Mouse (Mus musculus) ES-Bruce4 (cell line): ENCODE measurements around the gene Lrcol1. TPM values are rescaled to one million over a fixed set of nuclear protein-coding genes. Genes with fewer than 3 reads are reported as not detected.

Experiments
- H3K27ac ChIP-seq: 2 replicates; pipeline ENCODE4 v1.5.1; 2012; ENCODE audit warnings: low read length, inconsistent platforms; ENCODE audit not compliant: insufficient read depth
- H3K27me3 ChIP-seq: 2 replicates; pipeline ENCODE4 v1.6.1; 2012; ENCODE audit warnings: mild to moderate bottlenecking, low read length, inconsistent platforms; ENCODE audit not compliant: control insufficient read depth, poor library complexity, insufficient read depth, severe bottlenecking
- H3K36me3 ChIP-seq: 2 replicates; pipeline ENCODE4 v1.6.1; 2012; ENCODE audit warnings: inconsistent platforms, mild to moderate bottlenecking, low read length, moderate library complexity; ENCODE audit not compliant: control insufficient read depth, poor library complexity, insufficient read depth, severe bottlenecking
- H3K4me1 ChIP-seq: one replicate; pipeline ENCODE4 v1.8.1; 2011; ENCODE audit warnings: low read length; ENCODE audit not compliant: control insufficient read depth, insufficient read depth
- H3K4me3 ChIP-seq: 2 replicates; pipeline ENCODE4 v1.5.1; 2011; ENCODE audit warnings: low read depth, mild to moderate bottlenecking, low read length
- H3K9ac ChIP-seq: 2 replicates; pipeline ENCODE4 v1.6.1; 2012; ENCODE audit warnings: low read depth, mild to moderate bottlenecking, inconsistent platforms; ENCODE audit not compliant: poor library complexity, severe bottlenecking
- H3K9me3 ChIP-seq: replicated peaks from 2 replicates; pipeline ENCODE4 v1.6.1; 2012; ENCODE audit warnings: mild to moderate bottlenecking, low read length, inconsistent platforms; ENCODE audit not compliant: control insufficient read depth, poor library complexity, insufficient read depth, severe bottlenecking
- CTCF ChIP-seq: IDR thresholded peaks from one replicate; pipeline ENCODE4 v1.8.1; 2011; ENCODE audit warnings: low read depth, low read length
- EP300 ChIP-seq: IDR thresholded peaks from 2 replicates; pipeline ENCODE4 v1.6.1; 2011; ENCODE audit warnings: low read depth, low read length; ENCODE audit not compliant: insufficient read depth
- POLR2A ChIP-seq: IDR thresholded peaks from one replicate; pipeline ENCODE4 v1.8.1; 2011; ENCODE audit warnings: low read length; ENCODE audit not compliant: insufficient read depth
- polyA plus RNA-seq: library from polyadenylated mRNA; stranded (reverse); fragments of >200 nt; gene quantifications from 2 replicates; pipeline ENCODE4 v1.2.4, GENCODE M21; 2011; ENCODE audit warnings: low read depth; ENCODE audit not compliant: missing spikeins, insufficient read depth, insufficient read length

Gene Lrcol1
- polyA plus RNA-seq, 1 experiment = not detected

DNA sequence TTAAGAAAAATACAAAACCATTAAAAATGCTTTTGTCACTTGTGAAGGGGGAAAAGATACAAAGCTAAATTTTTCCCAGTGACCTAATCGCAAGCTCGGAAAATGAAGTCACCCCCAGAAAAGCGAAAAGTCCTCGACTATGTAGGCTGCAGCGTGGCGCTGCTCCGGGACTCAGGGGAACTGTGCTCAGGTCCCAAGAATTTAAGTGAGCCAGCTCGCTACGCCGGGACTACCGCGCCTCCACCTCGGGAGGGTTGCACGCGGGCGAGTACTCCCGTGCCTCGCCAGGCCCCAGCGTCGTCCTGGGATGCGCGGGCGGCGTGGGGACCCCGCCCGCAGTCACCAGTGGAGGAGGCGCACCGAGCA is 18.3 kb downstream of the Lrcol1 start:
- Histone ChIP-seq H3K36me3 (no peaks in the 10 kb centered on the region; the same call in 1 of the 2 replicates), H3K27ac (no peak overlapping the region), H3K4me1 (no peaks in the 10 kb centered on the region), H3K9ac (peak overlapping the region; percentile 26), H3K27me3 (no peaks in the 10 kb centered on the region), H3K4me3 (peak overlapping the region; percentile 64), H3K9me3 (no peaks in the 10 kb centered on the region)
- TF ChIP-seq POLR2A = no peak
- TF ChIP-seq EP300 = no peak
- no peak for TF ChIP-seq CTCF

DNA sequence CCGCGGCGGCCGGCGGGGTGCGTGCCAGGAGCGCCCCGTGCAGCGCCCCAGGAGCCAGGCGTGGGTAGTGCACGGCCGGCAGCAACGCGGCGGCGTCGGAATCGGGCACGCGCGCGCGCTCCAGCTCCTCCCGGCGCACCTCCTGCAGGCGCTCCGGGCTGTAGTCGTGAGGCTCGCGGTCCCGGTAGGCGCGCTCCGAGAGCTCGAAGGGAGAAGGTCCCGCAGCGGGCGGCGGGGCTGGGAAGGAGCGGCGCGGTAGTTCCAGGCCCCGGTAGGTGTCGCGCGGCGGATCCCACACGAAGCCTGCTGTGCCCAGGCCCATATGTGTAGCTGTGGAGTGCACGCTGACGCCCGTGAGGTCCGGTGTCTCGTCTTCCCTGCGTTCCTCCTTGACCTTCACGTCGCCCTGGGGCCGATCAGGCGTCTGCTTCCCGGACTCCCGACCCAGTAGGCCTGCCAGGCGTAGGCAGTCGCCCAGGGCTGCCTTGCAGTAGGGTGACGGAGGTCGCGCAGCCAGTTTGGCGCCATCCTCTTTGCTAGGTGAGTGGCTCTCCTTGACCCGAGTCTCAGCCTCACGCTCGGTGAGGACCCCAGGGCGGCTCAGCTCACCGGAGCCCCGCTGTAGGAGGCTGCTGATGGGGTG is 18.8 kb downstream of the Lrcol1 start:
- peak overlapping the region; percentile 26 for H3K9ac ChIP-seq
- H3K4me1 ChIP-seq = no peaks in the 10 kb centered on the region
- TF ChIP-seq CTCF (peak; percentile 17), POLR2A (no peak), EP300 (0 out of 2 replicates have a peak, but pooled peaks have one; percentile 7)
- H3K36me3 ChIP-seq = peaks cover 2% of the 10 kb centered on the region; the same call in 1 of the 2 replicates
- no peaks in the 10 kb centered on the region for H3K27me3 ChIP-seq
- H3K9me3 ChIP-seq = no peaks in the 10 kb centered on the region
- 0 out of 2 replicates have a peak overlapping the region, but pooled peaks have one; percentile 0 for H3K27ac ChIP-seq
- H3K4me3 ChIP-seq = peak overlapping the region; percentile 64

- TF ChIP-seq POLR2A = no peak
- TF ChIP-seq CTCF = peak; percentile 39
- Histone ChIP-seq H3K27me3 (no peaks in the 10 kb centered on the region), H3K27ac (0 out of 2 replicates have a peak overlapping the region, but pooled peaks have one; percentile 11), H3K36me3 (peaks cover 2% of the 10 kb centered on the region; the same call in 1 of the 2 replicates), H3K4me3 (peak overlapping the region; percentile 59), H3K9ac (peak overlapping the region; percentile 26), H3K9me3 (no peaks in the 10 kb centered on the region), H3K4me1 (no peaks in the 10 kb centered on the region)
Measured at GRCm38 (mm10) chr5:110363822-110364545, 19.5 kb downstream of the Lrcol1 start.

GRCm38 (mm10) chr5:110376802-110377433 is 32.4 kb downstream of the Lrcol1 start:
- H3K36me3 ChIP-seq = no peaks in the 10 kb centered on the region
- no peaks in the 10 kb centered on the region for H3K9me3 ChIP-seq
- no peak overlapping the region for H3K4me3 ChIP-seq
- TF ChIP-seq EP300 = no peak
- TF ChIP-seq POLR2A = no peak
- peak; percentile 95 for TF ChIP-seq CTCF
- H3K4me1 ChIP-seq = no peaks in the 10 kb centered on the region
- H3K27ac ChIP-seq = no peak overlapping the region
- no peak overlapping the region for H3K9ac ChIP-seq
- H3K27me3 ChIP-seq = no peaks in the 10 kb centered on the region

- no peaks in the 10 kb centered on the region for H3K36me3 ChIP-seq
- H3K27me3 ChIP-seq = no peaks in the 10 kb centered on the region
- no peaks in the 10 kb centered on the region for H3K9me3 ChIP-seq
- TF ChIP-seq CTCF (no peak), POLR2A (no peak), EP300 (no peak)
- peak overlapping the region; percentile 76 for H3K4me3 ChIP-seq
- H3K9ac ChIP-seq = peak overlapping the region; percentile 26
- H3K27ac ChIP-seq = no peak overlapping the region
- H3K4me1 ChIP-seq = no peaks in the 10 kb centered on the region
Measured at GRCm38 (mm10) chr5:110378181-110378583, 33.7 kb downstream of the Lrcol1 start.

DNA sequence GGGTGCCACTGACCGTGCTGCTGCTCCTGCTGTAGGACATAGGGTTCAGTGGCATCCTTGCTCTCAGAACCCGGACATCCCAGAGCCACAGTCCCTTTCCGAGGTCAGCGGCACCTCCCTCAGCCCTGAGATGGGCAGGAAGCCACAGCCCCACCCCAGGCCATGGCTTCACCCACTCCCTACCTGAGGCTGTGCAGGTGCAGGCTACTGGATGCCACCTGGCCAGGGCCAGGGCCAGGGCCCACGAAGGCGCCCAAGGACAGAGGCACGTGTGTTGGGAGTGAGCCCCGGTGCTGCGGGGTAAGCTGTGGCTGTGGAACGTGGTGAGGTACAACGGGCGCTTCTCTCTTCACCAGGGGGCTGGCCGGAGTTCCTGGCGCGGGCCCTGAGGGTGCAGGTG is 34.6 kb downstream of the Lrcol1 start:
- no peak overlapping the region for H3K9ac ChIP-seq
- no peaks in the 10 kb centered on the region for H3K36me3 ChIP-seq
- H3K27ac ChIP-seq = no peak overlapping the region
- no peaks in the 10 kb centered on the region for H3K9me3 ChIP-seq
- peak overlapping the region; percentile 6 for H3K4me3 ChIP-seq
- TF ChIP-seq POLR2A (no peak), EP300 (no peak), CTCF (no peak)
- no peaks in the 10 kb centered on the region for H3K27me3 ChIP-seq
- H3K4me1 ChIP-seq = no peaks in the 10 kb centered on the region
